Mouse (Mus musculus): Measurements from ENCODE around the gene Cypt12.

Gene Cypt12

DNA sequence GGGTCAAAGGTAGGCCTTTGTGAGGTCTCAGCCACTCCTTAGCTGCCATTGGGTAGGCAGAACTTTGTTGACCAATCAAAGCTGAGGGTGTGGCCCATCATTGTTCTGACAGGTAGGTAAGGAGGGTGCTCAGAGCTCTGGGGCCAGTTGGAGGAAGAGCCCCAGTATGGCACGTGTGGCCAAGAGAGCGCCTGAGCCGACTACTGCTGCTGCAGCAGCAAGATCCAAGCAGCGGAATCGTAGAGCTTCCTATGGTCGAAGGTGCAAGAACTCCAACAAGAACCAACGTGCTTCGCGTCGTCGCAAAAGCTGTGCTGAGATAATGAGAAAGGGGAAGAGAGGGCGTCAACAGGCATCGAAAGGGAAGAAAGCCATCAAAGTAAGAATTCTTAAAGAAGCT lies at the start of gene Cypt12:
Gene Cypt12, plus strand, starts transcription at position 112 of the 400 bp plus-strand sequence.
- DNase-seq, result no peak

DNA sequence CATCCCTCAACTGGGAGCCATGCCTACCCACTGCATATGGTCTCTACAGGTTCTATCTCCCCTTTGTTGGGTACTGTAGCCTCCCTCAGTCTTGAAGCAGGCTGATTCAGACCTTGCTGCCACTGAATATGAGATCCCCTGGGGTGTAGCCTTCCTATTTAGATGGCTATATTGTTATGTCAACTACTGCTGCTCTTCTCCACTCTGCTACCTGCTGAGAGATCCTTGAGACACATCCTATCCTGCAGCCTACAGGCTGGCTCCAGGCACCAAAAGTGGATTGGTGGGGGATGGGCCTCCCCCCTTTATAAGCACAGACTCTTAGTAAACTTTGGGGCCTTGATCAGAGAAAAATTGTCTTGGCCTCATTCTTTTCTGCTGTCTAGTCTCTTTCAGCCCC lies 34.4 kb upstream of the Cypt12 start:
- no peak for DNase-seq

DNA sequence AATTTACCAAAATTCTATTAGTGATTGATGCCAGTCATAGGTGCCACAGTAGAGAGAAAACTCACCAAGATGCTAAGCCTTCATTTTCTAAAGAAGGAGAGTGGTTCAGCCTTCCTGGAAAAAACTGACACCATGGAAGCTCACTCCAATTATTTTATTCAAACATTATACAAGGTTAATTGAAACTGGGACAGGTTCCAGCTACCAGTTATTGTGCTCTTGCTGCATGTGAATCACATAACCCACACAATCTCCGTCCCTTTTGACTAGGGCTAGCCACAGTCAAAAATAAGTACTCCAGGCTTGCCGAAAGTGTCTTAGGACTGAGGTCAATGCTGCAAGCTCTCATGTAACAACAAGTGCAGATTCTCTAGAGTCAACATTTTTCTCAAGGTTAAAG lies 8.0 kb upstream of the Cypt12 start:
- no peak for DNase-seq

All from cerebellum, postnatal 36 days (tissue).